Mouse (Mus musculus) midbrain, embryonic 15.5 days (tissue): ENCODE measurements around the gene Neu1. TPM values are rescaled to one million over a fixed set of nuclear protein-coding genes. Genes with fewer than 3 reads are reported as not detected.
A peak's percentile ranks its signal among the peaks of the same experiment; 100 is the strongest.

Experiments
- ATAC-seq: fragments of 200-750 bp; cut with Nextera tagmentation; replicated peaks from 2 replicates; pipeline ENCODE4 v1.8.0; 2017; ENCODE audit warnings: moderate TSS enrichment
- H3K27ac ChIP-seq: fragments of 300-500 bp; sonication (generic); 2 replicates; pipeline ENCODE4 v1.5.1; 2015; ENCODE audit warnings: mild to moderate bottlenecking, inconsistent platforms
- H3K27me3 ChIP-seq: fragments of 300-500 bp; sonication (generic); replicated peaks from 2 replicates; pipeline ENCODE4 v1.6.1; 2015; ENCODE audit warnings: inconsistent platforms
- H3K36me3 ChIP-seq: fragments of 300-500 bp; sonication (generic); replicated peaks from 2 replicates; pipeline ENCODE4 v1.6.1; 2015; ENCODE audit warnings: inconsistent platforms
- H3K4me1 ChIP-seq: fragments of 300-500 bp; sonication (generic); 2 replicates; pipeline ENCODE4 v1.6.1; 2015; ENCODE audit warnings: inconsistent platforms
- H3K4me2 ChIP-seq: fragments of 300-500 bp; sonication (generic); 2 replicates; pipeline ENCODE4 v1.6.1; 2015; ENCODE audit warnings: inconsistent platforms, mild to moderate bottlenecking, moderate library complexity
- H3K4me3 ChIP-seq: fragments of 300-500 bp; sonication (generic); 2 replicates; pipeline ENCODE4 v1.5.1; 2015; ENCODE audit warnings: mild to moderate bottlenecking, inconsistent platforms
- H3K9ac ChIP-seq: fragments of 300-500 bp; sonication (generic); 2 replicates; pipeline ENCODE4 v1.6.1; 2015; ENCODE audit warnings: mild to moderate bottlenecking, inconsistent platforms
- H3K9me3 ChIP-seq: fragments of 300-500 bp; sonication (generic); 2 replicates; pipeline ENCODE4 v1.6.1; 2016; ENCODE audit warnings: inconsistent platforms
- WGBS: fragments of 180-500 bp; shearing (Covaris S2); methylation state at CpG from one replicate; pipeline ENCODE4 v1.1.7; 2015; ENCODE audit warnings: mixed read lengths; 5-methylcytosine and 5-hydroxymethylcytosine counted together
- polyA plus RNA-seq: library from polyadenylated mRNA; unstranded; fragments of >200 nt; fragmentation: Nextera tagmentation; extraction: Ambion mirVana; gene quantifications from 2 replicates; pipeline ENCODE4 v1.2.1, GENCODE M21; 2015

The Neu1 gene
- polyA plus RNA-seq, 1 experiment from 2014 or later: 36.1 TPM

GRCm38 (mm10) chr17:34913930-34914665, 17.0 kb upstream of the Neu1 start, which contains the start of gene Slc44a4:
Gene Slc44a4 (plus strand): TSS chr17:34914466.
- WGBS: 39% methylated on average over 18 of the region's 18 CpGs
- no peak within 1 kb of the TSS for H3K4me3 ChIP-seq
- H3K9me3 ChIP-seq: no peaks in the 10 kb centered on the region
- no peak within 1 kb of the TSS for H3K4me2 ChIP-seq
- no peak for ATAC-seq
- H3K27ac ChIP-seq: no peak within 1 kb of the TSS
- H3K4me1 ChIP-seq: no peaks in the 10 kb centered on the region
- H3K27me3 ChIP-seq: no peaks in the 10 kb centered on the region
- peaks cover 48% of the 10 kb centered on the region for H3K36me3 ChIP-seq
- no peak within 1 kb of the TSS for H3K9ac ChIP-seq

DNA sequence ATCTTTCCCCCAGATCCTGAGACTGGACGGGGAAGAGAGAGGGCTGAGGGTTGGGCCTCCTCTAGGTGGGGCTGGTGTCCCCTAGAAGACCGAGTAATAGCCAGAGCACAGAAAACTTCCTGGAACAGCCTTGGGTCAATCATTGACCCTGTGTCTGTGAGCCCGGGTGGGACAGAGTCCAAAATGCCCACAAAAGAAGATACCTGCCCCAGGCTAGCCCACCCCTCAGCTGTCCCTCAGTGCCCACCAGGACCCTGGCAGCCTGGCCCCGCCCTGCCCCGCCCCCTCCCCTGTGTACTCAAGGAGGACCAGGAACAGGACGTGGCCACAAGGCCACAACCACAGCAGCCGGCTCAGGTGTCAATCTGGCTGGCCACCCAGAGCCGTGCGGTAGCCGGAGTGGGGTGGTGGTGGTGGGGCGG, 15.6 kb upstream of the Neu1 start:
- H3K4me2 ChIP-seq: no peak overlapping the region
- H3K36me3 ChIP-seq: peaks cover 34% of the 10 kb centered on the region
- no peak overlapping the region for H3K27ac ChIP-seq
- no peak overlapping the region for H3K4me3 ChIP-seq
- ATAC-seq: no peak
- no peak overlapping the region for H3K9ac ChIP-seq
- H3K27me3 ChIP-seq: no peaks in the 10 kb centered on the region
- 22% methylated on average over 11 of the region's 11 CpGs for WGBS
- no peaks in the 10 kb centered on the region for H3K9me3 ChIP-seq
- H3K4me1 ChIP-seq: no peaks in the 10 kb centered on the region

DNA sequence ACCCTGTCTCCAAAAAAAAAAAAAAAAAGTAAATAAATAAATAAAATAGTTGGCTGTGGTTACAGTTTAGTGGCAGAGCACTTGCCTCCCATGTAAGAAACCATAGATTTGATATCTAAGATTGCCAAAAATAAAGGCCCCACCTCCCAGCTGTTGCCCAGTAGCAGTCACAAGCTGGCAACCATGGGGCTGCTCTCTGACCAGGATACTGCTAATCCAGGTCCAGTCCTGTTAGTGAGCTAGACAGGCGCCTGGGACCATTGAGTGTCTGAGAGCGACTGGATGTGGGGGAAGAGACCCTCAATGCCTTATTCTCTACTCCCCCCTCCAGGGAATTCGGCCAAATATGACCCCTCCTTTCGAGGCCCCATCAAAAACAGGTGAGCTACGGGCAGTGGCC, 14.7 kb upstream of the Neu1 start:
- peaks cover 26% of the 10 kb centered on the region for H3K36me3 ChIP-seq
- no peaks in the 10 kb centered on the region for H3K27me3 ChIP-seq
- H3K4me2 ChIP-seq: no peak overlapping the region
- ATAC-seq: no peak
- H3K4me1 ChIP-seq: no peaks in the 10 kb centered on the region
- H3K27ac ChIP-seq: no peak overlapping the region
- no peak overlapping the region for H3K9ac ChIP-seq
- 83% methylated on average over 5 of the region's 5 CpGs for WGBS
- no peaks in the 10 kb centered on the region for H3K9me3 ChIP-seq
- H3K4me3 ChIP-seq: no peak overlapping the region

GRCm38 (mm10) chr17:34917188-34917587, 13.9 kb upstream of the Neu1 start:
- Histone ChIP-seq H3K27me3 (no peaks in the 10 kb centered on the region), H3K27ac (no peak overlapping the region), H3K4me3 (no peak overlapping the region), H3K36me3 (peaks cover 17% of the 10 kb centered on the region), H3K9ac (no peak overlapping the region), H3K4me1 (no peaks in the 10 kb centered on the region), H3K4me2 (no peak overlapping the region), H3K9me3 (no peaks in the 10 kb centered on the region)
- ATAC-seq: no peak
- 79% methylated on average over 9 of the region's 9 CpGs for WGBS

DNA sequence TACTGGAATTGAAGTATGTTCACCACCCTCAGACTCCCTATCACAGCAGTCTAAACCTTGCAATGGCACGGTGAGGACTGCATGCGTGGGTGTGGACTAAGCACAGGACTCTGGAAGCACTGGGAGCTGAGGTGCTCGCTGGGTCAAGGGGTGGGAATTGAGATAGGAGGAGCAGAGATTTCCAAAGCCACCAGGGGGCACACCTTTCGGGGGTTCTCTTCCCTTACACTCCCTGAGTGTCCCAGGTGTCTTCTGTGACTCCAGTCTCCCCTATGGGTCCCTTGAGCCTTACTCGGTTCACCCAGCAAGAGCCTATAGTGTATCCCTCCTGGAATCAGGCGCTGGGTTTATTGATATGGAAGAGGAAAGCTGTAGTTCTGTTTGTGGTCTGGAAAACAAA, 8.1 kb upstream of the Neu1 start:
- no peak overlapping the region for H3K4me2 ChIP-seq
- H3K36me3 ChIP-seq: no peaks in the 10 kb centered on the region
- no peaks in the 10 kb centered on the region for H3K27me3 ChIP-seq
- H3K9me3 ChIP-seq: no peaks in the 10 kb centered on the region
- H3K27ac ChIP-seq: no peak overlapping the region
- 51% methylated on average over 6 of the region's 6 CpGs for WGBS
- H3K4me1 ChIP-seq: no peaks in the 10 kb centered on the region
- no peak for ATAC-seq
- no peak overlapping the region for H3K9ac ChIP-seq
- no peak overlapping the region for H3K4me3 ChIP-seq

- Histone ChIP-seq H3K4me2 (no peak overlapping the region), H3K9me3 (no peaks in the 10 kb centered on the region), H3K9ac (no peak overlapping the region), H3K27me3 (no peaks in the 10 kb centered on the region), H3K36me3 (no peaks in the 10 kb centered on the region), H3K4me1 (no peaks in the 10 kb centered on the region), H3K27ac (no peak overlapping the region), H3K4me3 (no peak overlapping the region)
- WGBS: 62% methylated on average over 5 of the region's 5 CpGs
- no peak for ATAC-seq
Observed at GRCm38 (mm10) chr17:34924258-34924657, 6.8 kb upstream of the Neu1 start.

DNA sequence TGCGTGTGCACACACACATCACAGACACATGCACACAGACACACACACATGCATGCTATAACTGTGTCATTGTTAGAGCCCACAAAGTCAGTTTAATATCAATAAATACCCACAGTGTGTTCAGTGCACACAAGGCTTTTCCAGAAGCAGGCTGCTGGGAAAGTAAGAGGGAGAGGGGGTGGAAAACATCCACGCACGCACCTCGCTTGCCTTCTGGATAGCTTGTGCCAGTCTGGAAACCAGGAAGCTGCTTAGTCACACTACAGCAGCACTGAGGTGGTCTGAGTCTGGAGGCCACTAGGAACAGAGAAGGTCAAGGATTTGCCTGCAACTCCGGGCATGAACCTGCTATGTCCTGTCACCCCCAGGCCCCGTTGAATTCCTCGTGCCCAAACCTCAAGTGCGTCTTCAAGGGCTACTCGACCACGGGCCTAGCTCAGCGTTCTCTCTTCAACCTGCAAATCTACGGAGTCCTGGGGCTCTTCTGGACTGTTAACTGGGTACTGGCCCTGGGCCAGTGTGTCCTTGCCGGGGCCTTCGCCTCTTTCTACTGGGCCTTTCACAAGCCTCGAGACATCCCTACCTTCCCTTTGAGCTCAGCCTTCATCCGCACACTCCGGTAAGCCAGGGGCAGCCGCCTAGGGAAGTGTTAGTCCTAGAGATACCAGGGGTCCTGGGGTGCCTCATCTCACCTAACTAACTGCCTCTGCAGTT, 3.6 kb upstream of the Neu1 start:
- WGBS: 90% methylated on average over 18 of the region's 18 CpGs
- no peak for ATAC-seq
- H3K4me2 ChIP-seq: no peak overlapping the region
- no peaks in the 10 kb centered on the region for H3K36me3 ChIP-seq
- H3K9ac ChIP-seq: no peak overlapping the region
- peaks cover 9% of the 10 kb centered on the region for H3K4me1 ChIP-seq
- H3K4me3 ChIP-seq: no peak overlapping the region
- no peaks in the 10 kb centered on the region for H3K9me3 ChIP-seq
- no peaks in the 10 kb centered on the region for H3K27me3 ChIP-seq
- H3K27ac ChIP-seq: no peak overlapping the region

- H3K4me1 ChIP-seq: peaks cover 12% of the 10 kb centered on the region
- H3K4me2 ChIP-seq: no peak overlapping the region
- no peak overlapping the region for H3K4me3 ChIP-seq
- ATAC-seq: no peak
- 78% methylated on average over 4 of the region's 4 CpGs for WGBS
- H3K36me3 ChIP-seq: 0 out of 2 replicates have a peak, but pooled peaks cover 3% of the 10 kb centered on the region
- H3K9me3 ChIP-seq: no peaks in the 10 kb centered on the region
- H3K9ac ChIP-seq: no peak overlapping the region
- H3K27ac ChIP-seq: no peak overlapping the region
- no peaks in the 10 kb centered on the region for H3K27me3 ChIP-seq
Observed at GRCm38 (mm10) chr17:34928841-34929240, 2.2 kb upstream of the Neu1 start.

- Histone ChIP-seq H3K36me3 (peaks cover 9% of the 10 kb centered on the region; the same call in 1 of the 2 replicates), H3K4me3 (peak overlapping the region; percentile 93), H3K9ac (peak overlapping the region; percentile 88), H3K9me3 (no peaks in the 10 kb centered on the region), H3K4me2 (peak overlapping the region; percentile 81), H3K27ac (peak overlapping the region; percentile 77), H3K27me3 (no peaks in the 10 kb centered on the region), H3K4me1 (peaks cover 12% of the 10 kb centered on the region)
- peak; percentile 74 for ATAC-seq
- 9% methylated on average over 14 of the region's 14 CpGs for WGBS
Observed at GRCm38 (mm10) chr17:34931735-34932098, 664 bp downstream of the Neu1 start.

- Histone ChIP-seq H3K9me3 (no peaks in the 10 kb centered on the region), H3K36me3 (peaks cover 9% of the 10 kb centered on the region; the same call in 1 of the 2 replicates), H3K27ac (no peak overlapping the region), H3K27me3 (no peaks in the 10 kb centered on the region), H3K4me1 (peaks cover 12% of the 10 kb centered on the region), H3K4me2 (peak overlapping the region; percentile 81), H3K4me3 (peak overlapping the region; percentile 93), H3K9ac (peak overlapping the region; percentile 88)
- WGBS: 85% methylated on average over 8 of the region's 8 CpGs
- no peak for ATAC-seq
Observed at GRCm38 (mm10) chr17:34932287-34932686, 1.2 kb downstream of the Neu1 start.

DNA sequence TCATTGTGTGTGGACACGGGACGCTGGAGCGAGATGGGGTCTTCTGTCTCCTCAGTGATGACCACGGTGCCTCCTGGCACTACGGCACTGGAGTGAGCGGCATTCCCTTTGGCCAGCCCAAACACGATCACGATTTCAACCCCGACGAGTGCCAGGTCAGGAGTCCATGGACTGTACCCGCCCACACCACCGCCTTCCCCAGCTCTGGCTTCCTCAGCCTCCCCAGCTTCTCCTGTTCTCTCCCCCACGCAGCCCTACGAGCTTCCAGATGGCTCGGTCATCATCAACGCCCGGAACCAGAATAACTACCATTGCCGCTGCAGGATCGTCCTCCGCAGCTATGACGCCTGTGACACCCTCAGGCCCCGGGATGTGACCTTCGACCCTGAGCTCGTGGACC, 3.0 kb downstream of the Neu1 start:
- WGBS: 66% methylated on average over 24 of the region's 24 CpGs
- Histone ChIP-seq H3K4me1 (peaks cover 12% of the 10 kb centered on the region), H3K9ac (no peak overlapping the region), H3K4me3 (no peak overlapping the region), H3K4me2 (no peak overlapping the region), H3K27me3 (no peaks in the 10 kb centered on the region), H3K36me3 (peaks cover 9% of the 10 kb centered on the region; the same call in 1 of the 2 replicates), H3K27ac (no peak overlapping the region), H3K9me3 (no peaks in the 10 kb centered on the region)
- no peak for ATAC-seq

DNA sequence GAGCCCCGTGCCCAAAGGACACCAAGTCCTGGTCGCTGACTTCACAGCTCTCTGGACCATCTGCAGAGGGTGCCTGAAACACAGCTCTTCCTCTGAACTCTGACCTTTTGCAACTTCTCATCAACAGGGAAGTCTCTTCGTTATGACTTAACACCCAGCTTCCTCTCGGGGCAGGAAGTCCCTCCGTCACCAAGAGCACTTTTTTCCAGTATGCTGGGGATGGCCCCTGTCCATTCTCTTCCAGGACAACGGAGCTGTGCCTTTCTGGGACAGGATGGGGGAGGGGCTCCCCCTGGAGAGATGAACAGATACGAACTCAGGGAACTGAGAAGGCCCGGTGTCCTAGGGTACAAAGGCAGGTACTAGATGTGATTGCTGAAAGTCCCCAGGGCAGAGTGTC, 3.8 kb downstream of the Neu1 start:
- no peak for ATAC-seq
- no peak overlapping the region for H3K4me2 ChIP-seq
- no peak overlapping the region for H3K4me3 ChIP-seq
- H3K27ac ChIP-seq: no peak overlapping the region
- H3K9me3 ChIP-seq: no peaks in the 10 kb centered on the region
- no peak overlapping the region for H3K9ac ChIP-seq
- H3K27me3 ChIP-seq: no peaks in the 10 kb centered on the region
- peaks cover 12% of the 10 kb centered on the region for H3K4me1 ChIP-seq
- 60% methylated on average over 8 of the region's 8 CpGs for WGBS
- peaks cover 9% of the 10 kb centered on the region; the same call in 1 of the 2 replicates for H3K36me3 ChIP-seq
